Mouse (Mus musculus): ENCODE results near the gene Fam131b.

DNA sequence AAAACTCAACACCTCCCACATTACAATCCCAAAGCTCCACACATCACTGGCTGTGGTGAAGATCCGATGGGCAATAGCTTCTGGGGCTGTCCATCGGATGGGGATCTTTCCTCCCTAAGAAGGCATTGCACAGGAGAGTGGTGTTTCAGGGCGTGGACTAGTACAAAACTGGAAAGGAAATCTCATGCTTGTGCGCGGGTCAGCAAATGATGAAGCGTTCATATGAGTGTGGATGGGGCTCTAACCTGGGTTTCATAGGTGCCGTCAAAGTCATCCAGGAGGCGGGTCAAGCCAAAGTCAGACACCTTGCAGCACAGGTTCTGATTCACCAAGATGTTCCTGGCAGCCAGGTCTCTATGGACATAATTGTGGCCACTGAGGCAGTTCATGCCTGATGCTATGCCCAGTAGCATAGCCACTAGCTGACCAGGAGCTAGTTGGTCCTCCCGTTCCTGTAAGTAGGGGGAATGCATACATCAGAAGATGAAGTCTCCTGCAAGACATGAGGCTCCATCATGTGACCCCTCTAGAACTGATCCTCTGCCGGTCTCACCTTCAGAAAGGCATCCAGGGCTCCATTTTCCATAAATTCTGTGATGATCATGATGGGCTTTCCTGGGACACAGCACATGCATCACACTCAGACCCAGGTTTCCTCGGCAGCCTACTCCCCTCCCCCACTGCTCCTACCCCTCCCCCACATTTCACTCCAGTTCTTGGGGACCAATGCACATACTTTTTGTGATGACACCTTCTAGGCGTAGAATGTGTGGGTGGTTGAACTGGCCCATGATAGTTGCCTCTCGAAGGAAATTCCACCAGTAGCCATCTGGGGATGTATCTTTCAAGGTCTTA is 36.8 kb upstream of the Fam131b start:
- TF ChIP-seq TAL1 (IDR thresholded peaks at IDR 0.05; ENCODE audit: low read length) = no peak
- no peak for TF ChIP-seq GATA1 (IDR thresholded peaks at IDR 0.05; ENCODE audit: low read length)
